Mouse (Mus musculus): ENCODE results near the gene Slc51b. TPM values are rescaled to one million over a fixed set of nuclear protein-coding genes. Genes with fewer than 3 reads are reported as not detected.

Slc51b gene
- total RNA-seq (2021), result not detected
- long read RNA-seq, experiment 1, result 0 reads
- long read RNA-seq, experiment 2, result 0 reads

GRCm38 (mm10) chr9:65422760-65423501 lies at the start of gene Slc51b:
TSS of gene Slc51b (minus strand) at chr9:65422955.
- no peak for DNase-seq (ENCODE audit: low spot score in 2 of 2)

- DNase-seq (ENCODE audit: low spot score in 2 of 2), result no peak
Observed at GRCm38 (mm10) chr9:65467686-65468085, 44.9 kb upstream of the Slc51b start.

GRCm38 (mm10) chr9:65465241-65465640 lies 42.5 kb upstream of the Slc51b start:
- no peak for DNase-seq (ENCODE audit: low spot score in 2 of 2)

GRCm38 (mm10) chr9:65464161-65464560 lies 41.4 kb upstream of the Slc51b start:
- no peak for DNase-seq (ENCODE audit: low spot score in 2 of 2)

- DNase-seq (ENCODE audit: low spot score in 2 of 2), result no peak
Observed at GRCm38 (mm10) chr9:65462544-65462943, 39.8 kb upstream of the Slc51b start.

- peak; percentile 94 to 95 for DNase-seq (ENCODE audit: low spot score in 2 of 2)
Observed at GRCm38 (mm10) chr9:65460732-65461442, 38.1 kb upstream of the Slc51b start, which contains the start of gene Spg21. TSS of gene Spg21 (plus strand) at chr9:65460947.

GRCm38 (mm10) chr9:65460198-65460597 lies 37.4 kb upstream of the Slc51b start:
- DNase-seq (ENCODE audit: low spot score in 2 of 2), result no peak

GRCm38 (mm10) chr9:65458975-65459374 lies 36.2 kb upstream of the Slc51b start:
- no peak for DNase-seq (ENCODE audit: low spot score in 2 of 2)

GRCm38 (mm10) chr9:65447951-65448350 lies 25.2 kb upstream of the Slc51b start:
- no peak for DNase-seq (ENCODE audit: low spot score in 2 of 2)

GRCm38 (mm10) chr9:65444692-65445091 lies 21.9 kb upstream of the Slc51b start:
- DNase-seq (ENCODE audit: low spot score in 2 of 2), result no peak

- DNase-seq (ENCODE audit: low spot score in 2 of 2), result peak; percentile 86 to 94
Observed at GRCm38 (mm10) chr9:65435671-65436301, 13.0 kb upstream of the Slc51b start, which contains the start of gene Mtfmt. TSS of gene Mtfmt (plus strand) at chr9:65435782.

- no peak for DNase-seq (ENCODE audit: low spot score in 2 of 2)
Observed at GRCm38 (mm10) chr9:65435211-65435610, 12.5 kb upstream of the Slc51b start.

- DNase-seq (ENCODE audit: low spot score in 2 of 2), result peak; percentile 14 to 35
Observed at GRCm38 (mm10) chr9:65434140-65434539, 11.4 kb upstream of the Slc51b start.

GRCm38 (mm10) chr9:65432236-65432635 lies 9.5 kb upstream of the Slc51b start:
- peak; percentile 86 to 95 for DNase-seq (ENCODE audit: low spot score in 2 of 2)

- no peak for DNase-seq (ENCODE audit: low spot score in 2 of 2)
Observed at GRCm38 (mm10) chr9:65430921-65431320, 8.2 kb upstream of the Slc51b start.

GRCm38 (mm10) chr9:65430401-65430800 lies 7.6 kb upstream of the Slc51b start:
- no peak for DNase-seq (ENCODE audit: low spot score in 2 of 2)

- DNase-seq (ENCODE audit: low spot score in 2 of 2), result no peak
Observed at GRCm38 (mm10) chr9:65428003-65428402, 5.2 kb upstream of the Slc51b start.

GRCm38 (mm10) chr9:65427511-65427910 lies 4.8 kb upstream of the Slc51b start:
- DNase-seq (ENCODE audit: low spot score in 2 of 2), result no peak

GRCm38 (mm10) chr9:65424393-65424792 lies 1.6 kb upstream of the Slc51b start:
- no peak for DNase-seq (ENCODE audit: low spot score in 2 of 2)

GRCm38 (mm10) chr9:65419633-65420032 lies 3.1 kb downstream of the Slc51b start:
- no peak for DNase-seq (ENCODE audit: low spot score in 2 of 2)

- no peak for DNase-seq (ENCODE audit: low spot score in 2 of 2)
Observed at GRCm38 (mm10) chr9:65417738-65418137, 5.0 kb downstream of the Slc51b start.

- no peak for DNase-seq (ENCODE audit: low spot score in 2 of 2)
Observed at GRCm38 (mm10) chr9:65411326-65411725, 11.4 kb downstream of the Slc51b start.
